10 mouse cellular contexts compared by ENCODE assay signal in genomic region chr17:50019819-50020210, GRCm38 (mm10).
DNase-seq lines count a peak whose midpoint lies in the region; ATAC-seq and TF ChIP-seq lines count a peak whose summit lies in the region.
"Had no signal": no experiment of that assay in that cellular context is flagged by ENCODE, and none has a peak within 500 bp of the region (broad histone marks: within the 10 kb centered on the region; RNA-seq: fewer than 3 reads in every experiment).

No protein-coding gene starts in this region.

- no peak for ATAC-seq in midbrain, postnatal 0 days (ENCODE audit: low FRiP score)

- no peaks in the 10 kb centered on the region for H3K36me3 ChIP-seq in limb, embryonic 10.5 days
- no peaks in the 10 kb centered on the region for H3K36me3 ChIP-seq in midbrain, postnatal 0 days (ENCODE audit: insufficient read depth, low read length)
- H3K36me3 ChIP-seq: heart, embryonic 13.5 days had no signal

- H3K4me1 ChIP-seq in limb, embryonic 10.5 days, result peaks cover 13% of the 10 kb centered on the region
- peaks cover 13% of the 10 kb centered on the region for H3K4me1 ChIP-seq in midbrain, postnatal 0 days (ENCODE audit: insufficient read depth, low read length)

- H3K4me2 ChIP-seq in midbrain, postnatal 0 days (ENCODE audit: low read depth, low read length, poor library complexity, severe bottlenecking), result no peak overlapping the region
- H3K4me2 ChIP-seq: heart, embryonic 13.5 days had no signal

- no peak overlapping the region for H3K4me3 ChIP-seq in limb, embryonic 10.5 days
- no peak overlapping the region for H3K4me3 ChIP-seq in midbrain, postnatal 0 days (ENCODE audit: low read depth, low read length)
- H3K4me3 ChIP-seq: heart, embryonic 13.5 days had no signal

- 0 out of 2 replicates have a peak overlapping the region, but pooled peaks have one; percentile 62 for H3K27ac ChIP-seq in limb, embryonic 10.5 days
- peak overlapping the region; percentile 38; the same call in 1 of the 2 replicates for H3K27ac ChIP-seq in midbrain, postnatal 0 days (ENCODE audit: low read depth, low read length)

- DNase-seq in cerebellum, adult 11-12 months, result peak; percentile 25
- DNase-seq in cerebellum, postnatal 4 days (ENCODE audit: low spot score in 2 of 2), result no peak
- peak; percentile 52 for DNase-seq in retina, postnatal 1 day
- DNase-seq in retina, embryonic 14.5 days (ENCODE audit: low spot score), result no peak
- no peak for DNase-seq in limb, embryonic 10.5 days (ENCODE audit: low spot score)
- DNase-seq in midbrain, postnatal 0 days (ENCODE audit: low spot score), result no peak
- no peak for DNase-seq in T-cell, adult 2 months (ENCODE audit: low spot score)
- no peak for DNase-seq in kidney, postnatal 36 days
- DNase-seq: thymus, postnatal 25 days had no signal

- no peak for TF ChIP-seq CTCF in midbrain, postnatal 0 days (IDR thresholded peaks at IDR 0.05)

- WGBS in limb, embryonic 10.5 days, result 87% methylated on average over 3 of the region's 3 CpGs
- WGBS in midbrain, postnatal 0 days, result 77% methylated on average over 3 of the region's 3 CpGs

- no peak overlapping the region for H3K9ac ChIP-seq in midbrain, postnatal 0 days (replicated peaks; ENCODE audit: low read length, poor library complexity, severe bottlenecking)

- H3K27me3 ChIP-seq in limb, embryonic 10.5 days (ENCODE audit: low read depth, poor library complexity, severe bottlenecking), result no peaks in the 10 kb centered on the region
- no peaks in the 10 kb centered on the region for H3K27me3 ChIP-seq in midbrain, postnatal 0 days (ENCODE audit: insufficient read depth, low read length)
- H3K27me3 ChIP-seq: heart, embryonic 13.5 days had no signal

- H3K9me3 ChIP-seq in limb, embryonic 10.5 days (replicated peaks), result no peaks in the 10 kb centered on the region
- no peaks in the 10 kb centered on the region for H3K9me3 ChIP-seq in midbrain, postnatal 0 days (ENCODE audit: low read length)
- H3K9me3 ChIP-seq: heart, embryonic 13.5 days had no signal

Comparison
In these comparisons a context has a peak if more than half of its experiments do, and no peak if none do; other contexts are left out.
1. DNase-seq: peak in cerebellum, adult 11-12 months (single experiment) and retina, postnatal 1 day (single experiment); none in cerebellum, postnatal 4 days (0 of 2), retina, embryonic 14.5 days (single experiment), limb, embryonic 10.5 days (single experiment), midbrain, postnatal 0 days (single experiment), T-cell, adult 2 months (single experiment) and kidney, postnatal 36 days (0 of 2).